Comparison of ENCODE assay signal across 10 mouse cellular contexts in the genomic region with DNA sequence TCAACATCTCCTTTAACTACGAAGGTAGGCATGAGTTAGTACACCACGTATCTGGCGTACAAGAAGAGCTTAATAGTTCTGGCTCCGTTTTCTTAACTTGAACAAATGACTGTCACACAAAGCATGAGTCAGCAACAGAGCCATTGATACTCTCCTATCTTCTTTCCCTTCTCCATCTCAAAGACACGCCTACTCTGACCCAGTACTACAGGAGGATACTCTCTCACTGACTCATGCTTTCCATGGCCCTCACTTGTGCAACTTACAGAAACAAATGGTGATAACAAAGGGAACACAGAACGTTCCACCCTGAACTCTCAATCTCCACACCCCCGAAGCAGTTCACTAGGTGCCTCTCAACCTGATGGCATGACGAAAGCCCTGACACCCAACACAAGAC. TPM values are rescaled to one million over a fixed set of nuclear protein-coding genes. Genes with fewer than 3 reads are reported as not detected.
DNase-seq lines count a peak whose midpoint lies in the region; TF ChIP-seq lines count a peak whose summit lies in the region.
"Had no signal": no experiment of that assay in that cellular context is flagged by ENCODE, and none has a peak within 500 bp of the region (broad histone marks: within the 10 kb centered on the region; RNA-seq: fewer than 3 reads in every experiment).

No protein-coding gene starts in this region.

- H3K36me3 ChIP-seq in liver, adult 2 months (ENCODE audit: control insufficient read depth, insufficient read depth, low read length), result no peaks in the 10 kb centered on the region
- H3K36me3 ChIP-seq in small intestine, adult 2 months (ENCODE audit: control insufficient read depth, insufficient read depth, low read length), result no peaks in the 10 kb centered on the region

- DNase-seq in heart, adult 11 months, result peak; percentile 94
- no peak for DNase-seq in heart, postnatal 25 days (ENCODE audit: low spot score)
- peak; percentile 44 for DNase-seq in liver, adult 2 months (ENCODE audit: extremely low read depth, low read depth, low spot score)
- no peak for DNase-seq in kidney, adult 11 months
- no peak for DNase-seq in spleen, adult 18-20 months
- no peak for DNase-seq in embryo, embryonic 10 days (ENCODE audit: low spot score)
- DNase-seq: cerebellum, adult 18-20 months had no signal

- H3K27me3 ChIP-seq in liver, adult 2 months (ENCODE audit: control insufficient read depth, insufficient read depth, low read length), result no peaks in the 10 kb centered on the region
- no peaks in the 10 kb centered on the region for H3K27me3 ChIP-seq in small intestine, adult 2 months (ENCODE audit: control insufficient read depth, insufficient read depth, low read length)

- intact Hi-C loops in heart, postnatal 25 days (cut with DNase I), result no loop called here

- TF ChIP-seq CTCF in bone marrow macrophage, adult 2 months (IDR thresholded peaks at IDR 0.05; ENCODE audit: low read depth, low read length), result no peak
- no peak for TF ChIP-seq CTCF in liver, adult 2 months (IDR thresholded peaks at IDR 0.05; ENCODE audit: low read depth, low read length)
- TF ChIP-seq CTCF in small intestine, adult 2 months (IDR thresholded peaks at IDR 0.05; ENCODE audit: extremely low read depth, insufficient read length, insufficient replicate concordance, low read depth, low read length), result no peak

- 84% methylated on average over 8 of the region's 8 CpGs for WGBS in liver, adult 2 months
- WGBS in small intestine, adult 2 months, result 64% methylated on average over 8 of the region's 8 CpGs

- H3K79me2 ChIP-seq in liver, adult 2 months (ENCODE audit: control insufficient read depth, insufficient read depth, low read length), result no peaks in the 10 kb centered on the region

- H3K27ac ChIP-seq in bone marrow macrophage, adult 2 months (ENCODE audit: insufficient read depth, low read depth, low read length), result peak overlapping the region; percentile 94
- H3K27ac ChIP-seq in liver, adult 2 months (replicated peaks; ENCODE audit: insufficient read depth, low read depth, low read length), result peak overlapping the region; percentile 52; the same call in 1 of the 2 replicates
- H3K27ac ChIP-seq in small intestine, adult 2 months (ENCODE audit: insufficient read depth, low read depth, low read length), result peak overlapping the region; percentile 46; the same call in 1 of the 2 replicates
- H3K27ac ChIP-seq: kidney, postnatal 0 days had no signal

- TF ChIP-seq POLR2A in bone marrow macrophage, adult 2 months (IDR thresholded peaks at IDR 0.05; ENCODE audit: borderline replicate concordance, low read depth, low read length), result no peak
- no peak for TF ChIP-seq POLR2A in liver, adult 2 months (IDR thresholded peaks at IDR 0.05; ENCODE audit: extremely low read depth, insufficient read depth, low read length)
- TF ChIP-seq POLR2A in small intestine, adult 2 months (IDR thresholded peaks at IDR 0.05; ENCODE audit: low read depth, low read length), result no peak

- peak overlapping the region; percentile 39 for H3K4me3 ChIP-seq in bone marrow macrophage, adult 2 months (ENCODE audit: insufficient read depth, low read length)
- H3K4me3 ChIP-seq in liver, adult 2 months (ENCODE audit: insufficient read depth, low read depth, low read length), result no peak overlapping the region
- H3K4me3 ChIP-seq in small intestine, adult 2 months (ENCODE audit: low read depth, low read length), result no peak overlapping the region

- peaks cover 42% of the 10 kb centered on the region for H3K4me1 ChIP-seq in bone marrow macrophage, adult 2 months (ENCODE audit: control insufficient read depth, insufficient read depth, low read length)
- no peaks in the 10 kb centered on the region for H3K4me1 ChIP-seq in liver, adult 2 months (ENCODE audit: control insufficient read depth, insufficient read depth, low read length)
- H3K4me1 ChIP-seq in small intestine, adult 2 months (ENCODE audit: control insufficient read depth, insufficient read depth, insufficient read length, low read length), result no peaks in the 10 kb centered on the region

- H3K9ac ChIP-seq in liver, adult 2 months (ENCODE audit: low read depth, low read length), result no peak overlapping the region

RNA-seq across cellular contexts. Expression of a gene that starts 34.1 kb away (rescaled TPM):
- total RNA-seq in heart, postnatal 25 days (2021), result 10 to 100 TPM; 67.8 to 71.3 TPM
- 252 and 272 TPM in 2 replicates for polyA plus RNA-seq in bone marrow macrophage, adult 2 months (2012; ENCODE audit: insufficient read depth, insufficient read length, missing spikeins)
- total RNA-seq in liver, adult 2 months (2014; rRNA removed), result 28.8 and 31.5 TPM in 2 replicates
- polyA plus RNA-seq in liver, adult 2 months (2012; rRNA removed), result 4.7 and 5.2 TPM in 2 replicates
- polyA plus RNA-seq in small intestine, adult 2 months (2012; rRNA removed), result 4.1 and 7.3 TPM in 2 replicates

Comparison
In these comparisons a context has a peak if more than half of its experiments do, and no peak if none do; other contexts are left out.
1. DNase-seq: peak in heart, adult 11 months (single experiment) and liver, adult 2 months (single experiment); none in heart, postnatal 25 days (single experiment), kidney, adult 11 months (single experiment), spleen, adult 18-20 months (0 of 2) and embryo, embryonic 10 days (single experiment).
2. RNA of a gene that starts 34.1 kb away (polyA plus RNA-seq): 252 to 272 TPM in bone marrow macrophage, adult 2 months; 4.7 to 5.2 TPM in liver, adult 2 months and 4.1 to 7.3 TPM in small intestine, adult 2 months; every median in the first group is over 10 times any median in the second.
3. Peak in every context shown above with its lines, with median percentiles within 50 percentile points of each other: H3K27ac ChIP-seq.